Mouse (Mus musculus) CH12F3 (cell line): Measurements from ENCODE around the gene Zdhhc9.

Experiments
- in situ Hi-C: fragments of 300-500 bp; cut with MboI; formaldehyde crosslinking; loops from 2 replicates; pipeline ENCODE4 v1.14.3; 2020; ENCODE audit warnings: low sequenced_read_pairs

Gene Zdhhc9

GRCm38 (mm10) chrX:48127502-48128218, 81.0 kb downstream of the Zdhhc9 start:
- in situ Hi-C loops, result no loop called here

GRCm38 (mm10) chrX:48126903-48127476, 81.7 kb downstream of the Zdhhc9 start:
- in situ Hi-C loops, result no loop called here

- in situ Hi-C loops, result no loop called here
These were observed 84.3 kb downstream of the Zdhhc9 start for GRCm38 (mm10) chrX:48124132-48125071.
